Mouse (Mus musculus): ENCODE measurements at regions not wholly inside any gene's neighbourhood (a gene's known extent, or its start where the extent isn't known, plus 50 kb on each side); places are given as distances from the start of the nearest gene placed in this dataset.

DNA sequence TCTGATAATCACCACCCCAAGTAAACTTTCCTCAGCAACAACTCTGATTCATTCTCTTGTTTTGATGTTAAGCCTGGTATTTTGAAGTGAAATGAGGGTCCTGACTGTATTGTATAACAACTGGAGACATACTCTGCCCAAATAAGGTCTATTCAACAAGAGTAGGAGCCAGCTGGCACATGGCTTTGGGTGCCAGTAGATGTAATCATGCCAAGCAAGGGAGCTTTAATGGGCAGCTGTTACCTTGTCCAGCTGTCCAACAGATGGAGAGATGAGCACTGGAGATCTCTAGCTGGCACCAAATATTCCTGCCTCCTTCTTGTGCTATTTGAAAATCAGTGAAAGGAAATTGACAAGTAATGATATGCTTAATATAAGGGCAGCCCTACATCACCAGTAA, 1019.4 kb downstream of the Gsdmc2 start:
- no peak overlapping the region for H3K27ac ChIP-seq (replicated peaks)
- H3K27me3 ChIP-seq: no peaks in the 10 kb centered on the region
- no peak overlapping the region for H3K9ac ChIP-seq
- ATAC-seq (ENCODE audit: insufficient read depth): no peak
- no peak overlapping the region for H3K4me3 ChIP-seq (replicated peaks)
- H3K9me3 ChIP-seq (replicated peaks): no peaks in the 10 kb centered on the region
- no peak overlapping the region for H3K4me2 ChIP-seq
- no peaks in the 10 kb centered on the region for H3K36me3 ChIP-seq (replicated peaks)
- no peaks in the 10 kb centered on the region for H3K4me1 ChIP-seq (replicated peaks)

DNA sequence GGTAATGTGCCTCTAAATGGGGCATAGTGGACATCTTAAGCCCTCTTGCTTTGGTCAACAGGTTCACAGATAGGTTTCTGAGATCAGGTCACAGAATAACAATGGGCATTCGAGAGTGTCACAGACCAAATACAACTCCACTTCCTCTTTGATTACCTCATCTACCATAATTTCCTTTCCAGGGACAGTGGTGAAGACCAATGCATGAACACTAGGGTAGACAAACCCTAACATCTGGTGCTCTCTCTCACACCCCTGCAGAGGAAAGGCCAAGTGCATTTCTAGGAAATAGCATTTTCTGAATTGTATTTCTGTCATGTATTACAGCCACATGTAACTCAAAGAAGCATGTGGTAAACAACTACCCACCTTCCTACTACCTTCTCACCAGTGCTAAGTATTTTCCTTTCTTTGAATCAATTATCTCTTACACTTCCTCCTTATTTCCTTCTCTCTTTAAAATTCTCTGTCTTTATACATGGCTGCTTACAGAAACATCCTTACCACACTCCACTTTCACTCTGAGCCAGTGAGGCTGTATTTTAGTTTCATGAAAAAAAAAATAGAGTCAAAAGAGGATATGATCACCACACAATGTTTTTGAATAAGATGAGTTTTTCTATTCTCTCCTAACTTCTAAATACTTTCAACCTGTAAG, 1021.0 kb downstream of the Gsdmc2 start:
- no peaks in the 10 kb centered on the region for H3K9me3 ChIP-seq (replicated peaks)
- no peak for ATAC-seq (ENCODE audit: insufficient read depth)
- 12% methylated on average over 1 of the region's 1 CpGs for WGBS (ENCODE audit: insufficient replicate concordance)
- H3K4me1 ChIP-seq (replicated peaks): no peaks in the 10 kb centered on the region
- H3K4me2 ChIP-seq: no peak overlapping the region
- H3K27ac ChIP-seq (replicated peaks): no peak overlapping the region
- no peaks in the 10 kb centered on the region for H3K27me3 ChIP-seq
- no peak overlapping the region for H3K4me3 ChIP-seq (replicated peaks)
- no peak overlapping the region for H3K9ac ChIP-seq
- H3K36me3 ChIP-seq (replicated peaks): no peaks in the 10 kb centered on the region

DNA sequence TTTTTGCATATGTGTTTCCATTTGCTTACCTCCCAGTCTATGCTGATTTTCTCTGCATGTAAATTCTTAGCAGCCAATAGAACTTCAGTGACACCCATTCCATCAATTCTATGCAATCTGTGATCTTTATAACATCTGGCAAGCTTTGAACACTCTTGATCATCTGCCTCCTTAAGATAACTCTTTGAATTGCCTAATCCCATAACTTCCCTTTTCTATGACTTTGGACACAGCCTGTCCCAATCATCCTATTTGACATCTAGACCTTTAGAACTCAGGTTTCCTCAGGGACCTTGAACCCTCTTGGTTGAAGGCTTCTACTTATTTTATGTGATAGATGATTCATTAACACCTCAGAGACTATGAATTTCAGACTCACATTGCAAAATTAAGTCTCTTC, 1022.7 kb downstream of the Gsdmc2 start:
- no peaks in the 10 kb centered on the region for H3K36me3 ChIP-seq (replicated peaks)
- no peak overlapping the region for H3K4me2 ChIP-seq
- no peak overlapping the region for H3K4me3 ChIP-seq (replicated peaks)
- H3K4me1 ChIP-seq (replicated peaks): no peaks in the 10 kb centered on the region
- no peak overlapping the region for H3K27ac ChIP-seq (replicated peaks)
- no peak overlapping the region for H3K9ac ChIP-seq
- no peaks in the 10 kb centered on the region for H3K27me3 ChIP-seq
- no peak for ATAC-seq (ENCODE audit: insufficient read depth)
- no peaks in the 10 kb centered on the region for H3K9me3 ChIP-seq (replicated peaks)

DNA sequence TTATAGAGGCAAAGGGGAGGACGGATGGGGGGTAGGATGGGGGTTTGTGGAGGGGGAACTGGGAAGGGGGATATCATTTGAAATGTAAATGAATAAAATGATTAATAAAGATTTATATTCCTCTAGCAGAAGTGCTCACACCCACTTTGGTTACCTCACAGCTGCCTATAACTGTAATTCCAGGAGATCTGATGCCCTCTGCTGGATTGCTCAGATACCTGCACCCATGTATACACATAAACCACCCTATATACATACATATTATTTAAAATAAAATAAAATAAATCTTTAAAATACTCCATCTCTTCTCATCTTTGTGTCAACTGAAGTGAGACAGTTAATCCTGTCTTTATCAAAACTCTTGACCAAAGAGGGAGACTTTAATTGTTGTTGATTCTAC, 1031.9 kb downstream of the Gsdmc2 start:
- Histone ChIP-seq H3K4me3 (replicated peaks) (no peak overlapping the region), H3K9me3 (replicated peaks) (no peaks in the 10 kb centered on the region), H3K9ac (no peak overlapping the region), H3K27ac (replicated peaks) (no peak overlapping the region), H3K36me3 (replicated peaks) (no peaks in the 10 kb centered on the region), H3K4me1 (replicated peaks) (no peaks in the 10 kb centered on the region), H3K4me2 (no peak overlapping the region), H3K27me3 (no peaks in the 10 kb centered on the region)
- ATAC-seq (ENCODE audit: insufficient read depth): no peak
- 56% methylated on average over 1 of the region's 1 CpGs for WGBS (ENCODE audit: insufficient replicate concordance)

DNA sequence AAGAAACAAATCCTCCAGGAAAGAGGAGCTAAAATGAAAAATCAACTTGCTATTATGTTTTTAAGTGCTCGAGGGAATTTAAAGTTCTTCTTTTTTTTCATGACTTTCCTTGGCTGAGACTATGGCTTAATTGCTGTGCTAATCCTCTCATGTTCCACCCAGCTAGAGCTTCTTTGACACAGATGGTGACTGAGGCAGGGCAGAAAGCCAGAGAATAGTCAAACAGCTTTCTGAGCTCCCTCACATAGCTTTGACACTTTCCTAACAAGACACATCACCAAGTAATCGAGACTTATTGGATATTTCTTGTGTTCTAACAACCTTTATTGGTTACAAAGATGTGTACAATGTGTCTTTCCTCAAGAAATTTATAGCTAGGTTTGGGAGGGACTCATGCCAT, 1033.0 kb downstream of the Gsdmc2 start:
- H3K36me3 ChIP-seq (replicated peaks): no peaks in the 10 kb centered on the region
- H3K27me3 ChIP-seq: no peaks in the 10 kb centered on the region
- WGBS (ENCODE audit: insufficient replicate concordance): 38% methylated on average over 2 of the region's 2 CpGs
- ATAC-seq (ENCODE audit: insufficient read depth): no peak
- H3K4me3 ChIP-seq (replicated peaks): no peak overlapping the region
- no peak overlapping the region for H3K9ac ChIP-seq
- no peaks in the 10 kb centered on the region for H3K9me3 ChIP-seq (replicated peaks)
- no peak overlapping the region for H3K4me2 ChIP-seq
- H3K27ac ChIP-seq (replicated peaks): no peak overlapping the region
- H3K4me1 ChIP-seq (replicated peaks): no peaks in the 10 kb centered on the region

DNA sequence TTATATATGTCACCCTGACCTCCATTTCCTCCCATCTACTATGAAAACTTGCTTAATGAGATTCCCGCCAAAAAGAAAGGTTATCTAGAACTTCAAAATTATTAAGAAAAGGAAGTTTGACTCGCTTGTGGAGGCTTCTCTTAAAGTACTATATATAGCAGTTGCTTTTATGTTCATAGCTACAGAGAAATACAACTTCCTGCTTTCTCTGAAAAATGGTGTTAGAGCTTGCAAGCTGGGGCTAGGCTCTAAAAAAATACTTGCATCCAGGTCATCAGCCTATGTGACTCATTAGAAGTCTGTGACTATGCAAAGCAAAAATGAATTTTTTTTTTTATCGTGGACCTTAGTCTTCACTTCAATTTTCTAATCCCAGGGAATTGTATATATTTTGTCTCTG, 1035.7 kb downstream of the Gsdmc2 start:
- no peak for ATAC-seq (ENCODE audit: insufficient read depth)
- no peak overlapping the region for H3K4me2 ChIP-seq
- no peaks in the 10 kb centered on the region for H3K9me3 ChIP-seq (replicated peaks)
- H3K27me3 ChIP-seq: no peaks in the 10 kb centered on the region
- H3K4me3 ChIP-seq (replicated peaks): no peak overlapping the region
- no peaks in the 10 kb centered on the region for H3K4me1 ChIP-seq (replicated peaks)
- no peaks in the 10 kb centered on the region for H3K36me3 ChIP-seq (replicated peaks)
- no peak overlapping the region for H3K27ac ChIP-seq (replicated peaks)
- 39% methylated on average over 3 of the region's 3 CpGs for WGBS (ENCODE audit: insufficient replicate concordance)
- no peak overlapping the region for H3K9ac ChIP-seq

DNA sequence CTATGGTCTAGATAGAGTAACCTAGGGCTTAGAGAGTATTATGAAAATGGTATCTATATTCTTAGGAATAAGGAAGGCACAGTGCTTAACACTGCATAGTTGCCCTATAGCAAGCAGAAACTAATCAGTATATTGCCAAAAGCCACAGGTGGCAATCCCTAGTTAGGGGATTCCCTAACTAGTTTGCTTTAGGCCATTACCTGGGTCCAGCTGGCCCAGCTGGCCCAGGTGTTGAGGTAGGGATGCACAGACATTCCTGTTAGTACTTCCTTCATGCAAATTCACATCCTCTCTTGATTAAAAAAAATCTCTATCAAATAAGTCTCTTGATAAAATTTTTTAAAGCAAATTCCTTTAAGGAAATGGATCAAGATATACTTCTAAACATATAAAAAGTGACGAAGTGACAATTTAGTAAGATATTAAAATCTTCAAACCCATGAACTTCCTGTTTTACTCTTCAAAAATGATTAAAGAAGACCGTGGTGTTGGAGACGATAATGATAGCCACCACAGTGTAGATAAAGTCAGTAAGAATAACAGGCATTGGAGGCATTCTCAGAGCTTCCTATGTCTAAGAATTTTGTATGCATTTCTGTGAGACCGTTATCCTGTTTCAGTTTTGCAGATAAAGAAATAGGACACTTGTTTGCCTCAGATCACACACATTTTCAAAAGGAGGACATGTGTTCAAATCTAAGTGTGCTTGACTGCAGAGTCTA, 1036.7 kb downstream of the Gsdmc2 start:
- no peak overlapping the region for H3K4me2 ChIP-seq
- no peaks in the 10 kb centered on the region for H3K9me3 ChIP-seq (replicated peaks)
- no peak overlapping the region for H3K27ac ChIP-seq (replicated peaks)
- no peak for ATAC-seq (ENCODE audit: insufficient read depth)
- WGBS (ENCODE audit: insufficient replicate concordance): 24% methylated on average over 4 of the region's 4 CpGs
- H3K9ac ChIP-seq: no peak overlapping the region
- no peaks in the 10 kb centered on the region for H3K27me3 ChIP-seq
- no peak overlapping the region for H3K4me3 ChIP-seq (replicated peaks)
- no peaks in the 10 kb centered on the region for H3K4me1 ChIP-seq (replicated peaks)
- no peaks in the 10 kb centered on the region for H3K36me3 ChIP-seq (replicated peaks)

DNA sequence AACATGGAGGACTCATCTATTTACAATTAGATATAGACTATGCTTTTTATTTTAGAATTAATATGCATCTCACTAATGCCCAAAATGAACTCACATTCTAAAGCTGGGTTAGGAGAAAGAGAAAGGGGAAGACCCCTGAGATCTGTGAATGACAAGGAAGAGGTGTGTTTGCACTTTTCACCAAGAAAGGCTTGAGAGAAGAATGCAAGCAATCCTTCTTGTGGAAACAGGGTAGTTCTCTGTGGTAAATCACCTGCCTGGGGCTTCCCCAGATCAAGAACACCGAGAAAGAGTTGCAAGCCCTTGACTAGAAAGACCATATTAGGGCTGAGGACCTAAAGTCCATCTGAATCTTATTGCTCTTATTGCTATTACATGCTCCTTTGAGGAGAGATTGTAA, 1037.6 kb downstream of the Gsdmc2 start:
- Histone ChIP-seq H3K27me3 (no peaks in the 10 kb centered on the region), H3K9me3 (replicated peaks) (no peaks in the 10 kb centered on the region), H3K27ac (replicated peaks) (no peak overlapping the region), H3K4me2 (no peak overlapping the region), H3K9ac (no peak overlapping the region), H3K4me3 (replicated peaks) (no peak overlapping the region), H3K36me3 (replicated peaks) (no peaks in the 10 kb centered on the region), H3K4me1 (replicated peaks) (no peaks in the 10 kb centered on the region)
- no peak for ATAC-seq (ENCODE audit: insufficient read depth)
- WGBS (ENCODE audit: insufficient replicate concordance): 31% methylated on average over 1 of the region's 1 CpGs

DNA sequence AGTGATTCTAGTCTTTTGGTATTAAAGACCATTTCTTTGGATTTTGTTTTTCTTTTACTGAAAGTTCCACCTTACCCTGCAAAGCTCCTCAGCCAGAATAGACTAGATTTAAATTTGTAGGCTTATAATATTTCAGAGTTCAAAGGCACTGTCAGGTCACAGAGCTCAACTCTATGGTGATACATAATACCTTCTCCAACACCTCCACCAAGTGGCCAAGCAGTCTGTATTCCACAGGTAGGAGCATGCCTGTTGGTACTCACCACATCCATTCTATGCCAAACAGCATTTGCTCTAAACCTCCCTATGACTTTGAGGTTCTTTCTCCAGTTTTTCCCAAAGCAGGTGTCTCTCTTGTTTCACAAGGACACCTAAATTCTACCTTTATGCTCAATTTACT, 1042.2 kb downstream of the Gsdmc2 start:
- H3K9me3 ChIP-seq (replicated peaks): no peaks in the 10 kb centered on the region
- no peak overlapping the region for H3K27ac ChIP-seq (replicated peaks)
- no peak overlapping the region for H3K9ac ChIP-seq
- no peak overlapping the region for H3K4me2 ChIP-seq
- H3K27me3 ChIP-seq: no peaks in the 10 kb centered on the region
- no peak overlapping the region for H3K4me3 ChIP-seq (replicated peaks)
- H3K36me3 ChIP-seq (replicated peaks): no peaks in the 10 kb centered on the region
- no peaks in the 10 kb centered on the region for H3K4me1 ChIP-seq (replicated peaks)
- ATAC-seq (ENCODE audit: insufficient read depth): no peak

DNA sequence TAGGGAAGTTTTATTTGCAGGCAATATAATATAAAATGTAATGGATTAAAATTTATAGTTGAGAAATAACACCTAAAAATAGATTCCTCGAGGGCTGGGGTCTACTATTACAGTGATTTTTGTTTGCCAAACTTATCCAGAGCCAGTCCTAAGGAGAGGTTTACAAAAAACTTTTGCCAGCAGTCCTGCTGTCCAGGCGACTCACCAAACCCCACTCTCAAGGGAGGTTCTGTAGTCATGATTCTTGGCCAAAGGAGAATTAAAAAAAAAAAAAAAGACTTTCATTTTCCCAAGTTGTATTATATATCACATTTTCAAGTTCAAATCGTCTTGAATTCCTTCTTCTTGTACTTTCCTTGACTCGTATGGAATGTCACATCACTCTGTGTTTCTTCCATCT, 1046.2 kb downstream of the Gsdmc2 start:
- Histone ChIP-seq H3K27ac (replicated peaks) (no peak overlapping the region), H3K9ac (no peak overlapping the region), H3K27me3 (no peaks in the 10 kb centered on the region), H3K4me1 (replicated peaks) (no peaks in the 10 kb centered on the region), H3K4me3 (replicated peaks) (no peak overlapping the region), H3K9me3 (replicated peaks) (no peaks in the 10 kb centered on the region), H3K4me2 (no peak overlapping the region), H3K36me3 (replicated peaks) (no peaks in the 10 kb centered on the region)
- no peak for ATAC-seq (ENCODE audit: insufficient read depth)
- WGBS (ENCODE audit: insufficient replicate concordance): 47% methylated on average over 4 of the region's 4 CpGs

DNA sequence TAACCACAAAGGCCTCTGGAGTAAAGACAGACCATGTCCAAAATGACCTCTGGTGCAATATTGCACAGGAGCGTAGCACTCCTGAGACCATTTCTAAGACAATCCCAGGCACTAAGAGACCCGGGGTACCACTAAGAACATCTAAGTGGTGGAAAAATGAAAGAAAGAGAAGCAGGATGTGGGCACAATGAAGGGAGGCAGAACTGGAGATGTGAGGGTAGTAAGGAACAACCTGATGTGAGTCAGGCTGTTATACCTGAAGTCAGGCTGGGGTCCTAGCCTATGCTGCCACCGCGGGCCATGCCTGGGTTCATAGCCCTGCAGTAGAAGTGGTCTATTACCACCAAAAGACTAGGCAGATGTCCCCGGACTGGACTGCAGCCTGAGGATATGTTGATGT, 1051.4 kb downstream of the Gsdmc2 start:
- no peaks in the 10 kb centered on the region for H3K36me3 ChIP-seq (replicated peaks)
- H3K4me1 ChIP-seq (replicated peaks): no peaks in the 10 kb centered on the region
- 71% methylated on average over 5 of the region's 5 CpGs for WGBS (ENCODE audit: insufficient replicate concordance)
- no peak overlapping the region for H3K4me3 ChIP-seq (replicated peaks)
- ATAC-seq (ENCODE audit: insufficient read depth): no peak
- no peak overlapping the region for H3K9ac ChIP-seq
- no peaks in the 10 kb centered on the region for H3K9me3 ChIP-seq (replicated peaks)
- no peak overlapping the region for H3K4me2 ChIP-seq
- no peaks in the 10 kb centered on the region for H3K27me3 ChIP-seq
- H3K27ac ChIP-seq (replicated peaks): no peak overlapping the region

DNA sequence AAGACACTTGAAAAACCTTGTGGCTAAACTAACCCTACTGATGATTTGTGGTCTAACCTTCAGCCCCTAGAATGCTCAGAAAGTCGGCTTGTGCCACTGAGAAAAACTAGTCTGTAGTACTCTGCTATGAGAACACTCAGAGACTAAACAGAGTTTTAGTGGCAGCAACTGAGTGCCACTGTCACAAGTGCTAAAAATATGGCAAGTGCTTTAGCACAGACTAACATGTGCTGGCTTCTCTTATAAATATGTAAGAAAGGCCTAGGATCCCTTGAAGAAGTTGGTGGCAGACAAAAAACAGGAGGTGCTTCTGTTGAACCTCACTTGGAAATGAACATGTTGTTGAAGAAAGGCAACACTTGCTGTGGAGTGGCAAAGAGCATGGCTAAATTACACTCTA, 1052.9 kb downstream of the Gsdmc2 start:
- Histone ChIP-seq H3K27ac (replicated peaks) (no peak overlapping the region), H3K4me2 (no peak overlapping the region), H3K9ac (no peak overlapping the region), H3K9me3 (replicated peaks) (no peaks in the 10 kb centered on the region), H3K4me3 (replicated peaks) (no peak overlapping the region), H3K36me3 (replicated peaks) (no peaks in the 10 kb centered on the region), H3K27me3 (no peaks in the 10 kb centered on the region), H3K4me1 (replicated peaks) (no peaks in the 10 kb centered on the region)
- ATAC-seq (ENCODE audit: insufficient read depth): no peak
- WGBS (ENCODE audit: insufficient replicate concordance): 53% methylated on average over 1 of the region's 1 CpGs
